Mouse (Mus musculus): ENCODE measurements around the gene Slc37a1.

- TF ChIP-seq CTCF (IDR thresholded peaks at IDR 0.05; ENCODE audit: insufficient read depth, low read depth, low read length) (no peak), POLR2A (IDR thresholded peaks at IDR 0.05; ENCODE audit: insufficient read depth, low read depth, low read length) (no peak)
These were observed 45.4 kb upstream of the Slc37a1 start for GRCm38 (mm10) chr17:31241156-31241555.
